11 mouse cellular contexts compared by ENCODE assay signal in genomic region chr10:40961365-40961764, GRCm38 (mm10).
DNase-seq lines count a peak whose midpoint lies in the region; ATAC-seq and TF ChIP-seq lines count a peak whose summit lies in the region.
"Had no signal": no experiment of that assay in that cellular context is flagged by ENCODE, and none has a peak within 500 bp of the region (broad histone marks: within the 10 kb centered on the region; RNA-seq: fewer than 3 reads in every experiment).

No protein-coding gene starts in this region.

- no peak for ATAC-seq in kidney, postnatal 0 days (replicated peaks; ENCODE audit: low FRiP score, low read depth)
- no peak for ATAC-seq in kidney, embryonic 14.5 days (ENCODE audit: low FRiP score, low TSS enrichment)
- ATAC-seq in forebrain, postnatal 0 days = no peak
- ATAC-seq: forebrain, embryonic 15.5 days; intestine, embryonic 15.5 days had no signal

- peak; percentile 58 for DNase-seq in kidney, postnatal 0 days (ENCODE audit: low spot score)
- peak; percentile 18 for DNase-seq in urinary bladder, postnatal 14 days (ENCODE audit: low spot score)
- DNase-seq in urinary bladder, postnatal 25 days (ENCODE audit: low spot score) = no peak
- DNase-seq in embryonic facial prominence, embryonic 10.5 days (ENCODE audit: low spot score) = peak; percentile 41
- DNase-seq in cerebellum, adult 9-11 months = no peak
- DNase-seq in forebrain, postnatal 0 days = no peak
- DNase-seq in cerebellum, adult 9-10 months = no peak

- TF ChIP-seq CTCF in kidney, postnatal 0 days (IDR thresholded peaks at IDR 0.05; ENCODE audit: low read depth) = no peak
- no peak for TF ChIP-seq CTCF in forebrain, postnatal 0 days (IDR thresholded peaks at IDR 0.05; ENCODE audit: low read depth)

- no peak overlapping the region for H3K4me3 ChIP-seq in kidney, postnatal 0 days (replicated peaks; ENCODE audit: low read depth, low read length)
- no peak overlapping the region for H3K4me3 ChIP-seq in kidney, embryonic 14.5 days (ENCODE audit: low read length)
- no peak overlapping the region for H3K4me3 ChIP-seq in embryonic facial prominence, embryonic 10.5 days
- no peak overlapping the region for H3K4me3 ChIP-seq in forebrain, postnatal 0 days (ENCODE audit: low read depth, low read length)
- H3K4me3 ChIP-seq: forebrain, embryonic 15.5 days; intestine, embryonic 15.5 days; neural tube, embryonic 13.5 days had no signal

- H3K27me3 ChIP-seq in kidney, postnatal 0 days (ENCODE audit: insufficient read depth, low read length) = no peaks in the 10 kb centered on the region
- no peaks in the 10 kb centered on the region for H3K27me3 ChIP-seq in kidney, embryonic 14.5 days (ENCODE audit: control insufficient read depth, insufficient read depth, low read length)
- H3K27me3 ChIP-seq in embryonic facial prominence, embryonic 10.5 days (replicated peaks; ENCODE audit: low read depth, poor library complexity, severe bottlenecking) = no peaks in the 10 kb centered on the region
- H3K27me3 ChIP-seq in forebrain, postnatal 0 days (ENCODE audit: insufficient read depth, low read length) = no peaks in the 10 kb centered on the region; the same call in 1 of the 2 replicates
- H3K27me3 ChIP-seq: forebrain, embryonic 15.5 days; intestine, embryonic 15.5 days; neural tube, embryonic 13.5 days had no signal

- 35% methylated on average over 6 of the region's 6 CpGs for WGBS in kidney, postnatal 0 days
- 45% methylated on average over 6 of the region's 6 CpGs for WGBS in kidney, embryonic 14.5 days
- WGBS in embryonic facial prominence, embryonic 10.5 days = 51% methylated on average over 6 of the region's 6 CpGs
- WGBS in forebrain, postnatal 0 days = 51% methylated on average over 6 of the region's 6 CpGs

- H3K9me3 ChIP-seq in kidney, postnatal 0 days (replicated peaks; ENCODE audit: low read length) = no peaks in the 10 kb centered on the region
- no peaks in the 10 kb centered on the region for H3K9me3 ChIP-seq in kidney, embryonic 14.5 days (ENCODE audit: control insufficient read depth, low read length)
- no peaks in the 10 kb centered on the region; the same call in 1 of the 2 replicates for H3K9me3 ChIP-seq in embryonic facial prominence, embryonic 10.5 days
- no peaks in the 10 kb centered on the region for H3K9me3 ChIP-seq in forebrain, postnatal 0 days (ENCODE audit: low read length)
- H3K9me3 ChIP-seq: forebrain, embryonic 15.5 days; intestine, embryonic 15.5 days; neural tube, embryonic 13.5 days had no signal

- H3K9ac ChIP-seq in kidney, postnatal 0 days (ENCODE audit: low read depth, low read length) = no peak overlapping the region
- no peak overlapping the region for H3K9ac ChIP-seq in kidney, embryonic 14.5 days (ENCODE audit: low read depth, low read length)
- no peak overlapping the region for H3K9ac ChIP-seq in forebrain, postnatal 0 days
- H3K9ac ChIP-seq: forebrain, embryonic 15.5 days; intestine, embryonic 15.5 days; neural tube, embryonic 13.5 days had no signal

- no peak overlapping the region for H3K4me2 ChIP-seq in kidney, postnatal 0 days (ENCODE audit: low read length)
- H3K4me2 ChIP-seq in kidney, embryonic 14.5 days (replicated peaks; ENCODE audit: low read depth, low read length) = no peak overlapping the region
- H3K4me2 ChIP-seq in forebrain, postnatal 0 days (ENCODE audit: low read depth) = no peak overlapping the region
- H3K4me2 ChIP-seq: forebrain, embryonic 15.5 days; intestine, embryonic 15.5 days; neural tube, embryonic 13.5 days had no signal

- no peak overlapping the region for H3K27ac ChIP-seq in kidney, postnatal 0 days
- H3K27ac ChIP-seq in kidney, embryonic 14.5 days (ENCODE audit: low read depth, low read length) = no peak overlapping the region
- no peak overlapping the region for H3K27ac ChIP-seq in embryonic facial prominence, embryonic 10.5 days (replicated peaks)
- H3K27ac ChIP-seq in forebrain, postnatal 0 days (ENCODE audit: low read depth, low read length) = no peak overlapping the region
- H3K27ac ChIP-seq: forebrain, embryonic 15.5 days; intestine, embryonic 15.5 days; neural tube, embryonic 13.5 days had no signal

- H3K36me3 ChIP-seq in kidney, postnatal 0 days (ENCODE audit: insufficient read depth, low read length) = no peaks in the 10 kb centered on the region
- no peaks in the 10 kb centered on the region for H3K36me3 ChIP-seq in kidney, embryonic 14.5 days (ENCODE audit: control insufficient read depth, insufficient read depth, low read length)
- H3K36me3 ChIP-seq in embryonic facial prominence, embryonic 10.5 days (replicated peaks) = 0 out of 2 replicates have a peak, but pooled peaks cover 6% of the 10 kb centered on the region
- no peaks in the 10 kb centered on the region for H3K36me3 ChIP-seq in forebrain, postnatal 0 days (ENCODE audit: insufficient read depth)
- H3K36me3 ChIP-seq: forebrain, embryonic 15.5 days; intestine, embryonic 15.5 days had no signal

- H3K4me1 ChIP-seq in kidney, postnatal 0 days (replicated peaks; ENCODE audit: insufficient read depth, low read length) = no peaks in the 10 kb centered on the region
- H3K4me1 ChIP-seq in kidney, embryonic 14.5 days (ENCODE audit: control insufficient read depth, insufficient read depth, low read length) = no peaks in the 10 kb centered on the region
- no peaks in the 10 kb centered on the region for H3K4me1 ChIP-seq in embryonic facial prominence, embryonic 10.5 days
- no peaks in the 10 kb centered on the region for H3K4me1 ChIP-seq in forebrain, postnatal 0 days (ENCODE audit: insufficient read depth)
- H3K4me1 ChIP-seq: forebrain, embryonic 15.5 days; intestine, embryonic 15.5 days had no signal

Comparison
In these comparisons a context has a peak if more than half of its experiments do, and no peak if none do; other contexts are left out.
1. DNase-seq: peak in kidney, postnatal 0 days (single experiment), urinary bladder, postnatal 14 days (single experiment) and embryonic facial prominence, embryonic 10.5 days (single experiment); none in urinary bladder, postnatal 25 days (single experiment), cerebellum, adult 9-11 months (single experiment), forebrain, postnatal 0 days (single experiment) and cerebellum, adult 9-10 months (single experiment).